Mouse (Mus musculus): ENCODE data around the gene Ermp1.

GRCm38 (mm10) chr19:29666164-29666563 lies 17.9 kb upstream of the Ermp1 start:
- TF ChIP-seq CEBPB (IDR thresholded peaks at IDR 0.05; ENCODE audit: low read depth): no peak
- TF ChIP-seq CTCF (IDR thresholded peaks at IDR 0.05; ENCODE audit: control insufficient read depth, insufficient read depth, insufficient read length): no peak
- no peak for TF ChIP-seq USF1 (IDR thresholded peaks at IDR 0.05; ENCODE audit: low read depth)

All from C2C12 (cell line).